Mouse (Mus musculus) layer of hippocampus, adult 2 months (tissue): ENCODE results near the gene Rhot1. TPM values are rescaled to one million over a fixed set of nuclear protein-coding genes. Genes with fewer than 3 reads are reported as not detected.
"Not testable (repeated sequence)": the region's sequence is repeated elsewhere in the genome, so short reads cannot be mapped to it uniquely, and the experiment has no call there.

Source experiments
- DNase-seq, 2 experiments: peaks; one replicate each; pipeline ENCODE4 v3.0.0; 2022; ENCODE audit warnings: low spot score in 2 of 2
- H3K27ac ChIP-seq: fragments of 200-600 bp; 2 replicates; pipeline ENCODE4 v1.8.1; 2022
- H3K4me3 ChIP-seq: fragments of 200-600 bp; 2 replicates; pipeline ENCODE4 v1.8.1; 2022; ENCODE audit warnings: mild to moderate bottlenecking
- CTCF ChIP-seq: fragments of 200-600 bp; conservative IDR thresholded peaks from 2 replicates; pipeline ENCODE4 v1.8.1; 2022; ENCODE audit warnings: antibody characterized with exemption, mild to moderate bottlenecking, moderate library complexity
- total RNA-seq, 2 experiments: library from RNA; stranded (reverse); gene quantifications; 2 replicates each; pipeline ENCODE4 v1.2.3; 2021

Rhot1 gene
- total RNA-seq, 2 experiments from 2014 or later = 67.8 to 68.2 TPM

- peak overlapping the region; percentile 58; the same call in 1 of the 2 replicates for H3K27ac ChIP-seq
- no peak overlapping the region for H3K4me3 ChIP-seq
Measured at GRCm38 (mm10) chr11:80176911-80177895, 31.6 kb upstream of the Rhot1 start.

GRCm38 (mm10) chr11:80178316-80178715 is 30.5 kb upstream of the Rhot1 start:
- DNase-seq = no peak

More at GRCm38 (mm10) chr11:80176911-80177895, 31.6 kb upstream of the Rhot1 start:
- no peak for TF ChIP-seq CTCF
- no peak for DNase-seq

GRCm38 (mm10) chr11:80181021-80181749 is 27.6 kb upstream of the Rhot1 start:
- no peak overlapping the region for H3K4me3 ChIP-seq
- no peak overlapping the region for H3K27ac ChIP-seq
- peak; percentile 31 for TF ChIP-seq CTCF
- no peak for DNase-seq

More at GRCm38 (mm10) chr11:80178316-80178715, 30.5 kb upstream of the Rhot1 start:
- no peak for TF ChIP-seq CTCF
- Histone ChIP-seq H3K27ac (peak overlapping the region; percentile 58), H3K4me3 (no peak overlapping the region)

- peak; percentile 64 for TF ChIP-seq CTCF
- Histone ChIP-seq H3K27ac (peak overlapping the region; percentile 96), H3K4me3 (peak overlapping the region; percentile 65)
- DNase-seq = not testable (repeated sequence)
Measured at GRCm38 (mm10) chr11:80183054-80183704, 25.6 kb upstream of the Rhot1 start.

- H3K4me3 ChIP-seq = peak within 1 kb of the TSS; percentile 65
- peak; percentile 68 to 84 for DNase-seq
- TF ChIP-seq CTCF = no peak
- peak within 1 kb of the TSS; percentile 96 for H3K27ac ChIP-seq
Measured at GRCm38 (mm10) chr11:80183705-80184255, 25.0 kb upstream of the Rhot1 start, which contains the start of gene Rnf135. Rnf135 (plus strand) TSS chr11:80183851.

GRCm38 (mm10) chr11:80184531-80185071 is 24.2 kb upstream of the Rhot1 start:
- TF ChIP-seq CTCF = no peak
- H3K27ac ChIP-seq = peak overlapping the region; percentile 96
- DNase-seq = no peak
- H3K4me3 ChIP-seq = peak overlapping the region; percentile 65

- not testable (repeated sequence) for DNase-seq, H3K4me3 ChIP-seq
- peak overlapping the region; percentile 96; the same call in 1 of the 2 replicates for H3K27ac ChIP-seq
Measured at GRCm38 (mm10) chr11:80185441-80185976, 23.3 kb upstream of the Rhot1 start.

GRCm38 (mm10) chr11:80190280-80190679 is 18.5 kb upstream of the Rhot1 start:
- TF ChIP-seq CTCF = no peak
- no peak overlapping the region for H3K27ac ChIP-seq
- no peak overlapping the region for H3K4me3 ChIP-seq
- no peak for DNase-seq

- Histone ChIP-seq H3K4me3 (no peak overlapping the region), H3K27ac (no peak overlapping the region)
- TF ChIP-seq CTCF = peak; percentile 49
- no peak for DNase-seq
Measured at GRCm38 (mm10) chr11:80193827-80194226, 15.0 kb upstream of the Rhot1 start.

- H3K4me3 ChIP-seq = no peak overlapping the region
- TF ChIP-seq CTCF = no peak
- no peak overlapping the region for H3K27ac ChIP-seq
- no peak for DNase-seq
Measured at GRCm38 (mm10) chr11:80196351-80196750, 12.5 kb upstream of the Rhot1 start.

GRCm38 (mm10) chr11:80199316-80199715 is 9.5 kb upstream of the Rhot1 start:
- H3K4me3 ChIP-seq = no peak overlapping the region
- no peak for DNase-seq
- TF ChIP-seq CTCF = no peak
- no peak overlapping the region for H3K27ac ChIP-seq

GRCm38 (mm10) chr11:80199773-80200172 is 9.0 kb upstream of the Rhot1 start:
- no peak for DNase-seq
- H3K4me3 ChIP-seq = no peak overlapping the region
- TF ChIP-seq CTCF = peak; percentile 52

More at GRCm38 (mm10) chr11:80199773-80200172, 9.0 kb upstream of the Rhot1 start:
- H3K27ac ChIP-seq = no peak overlapping the region
